Mouse (Mus musculus): ENCODE measurements at regions not wholly inside any gene's neighbourhood (a gene's known extent, or its start where the extent isn't known, plus 50 kb on each side); places are given as distances from the start of the nearest gene placed in this dataset.

GRCm38 (mm10) chr1:88879367-88879766 lies 177.3 kb upstream of the Arl4c start:
- no peak for DNase-seq (ENCODE audit: low read depth, low spot score)

- DNase-seq (ENCODE audit: low read depth, low spot score) = no peak
Measured at GRCm38 (mm10) chr1:88891041-88891440, 179.2 kb upstream of the Sh3bp4 start.

GRCm38 (mm10) chr1:88902426-88902825 lies 167.8 kb upstream of the Sh3bp4 start:
- DNase-seq (ENCODE audit: low read depth, low spot score) = no peak

GRCm38 (mm10) chr1:88907766-88908463 lies 162.3 kb upstream of the Sh3bp4 start:
- no peak for DNase-seq (ENCODE audit: low read depth, low spot score)

GRCm38 (mm10) chr1:88908683-88909082 lies 161.5 kb upstream of the Sh3bp4 start:
- DNase-seq (ENCODE audit: low read depth, low spot score) = no peak

GRCm38 (mm10) chr1:88909314-88909713 lies 160.9 kb upstream of the Sh3bp4 start:
- no peak for DNase-seq (ENCODE audit: low read depth, low spot score)

GRCm38 (mm10) chr1:88909864-88910573 lies 160.2 kb upstream of the Sh3bp4 start:
- no peak for DNase-seq (ENCODE audit: low read depth, low spot score)

- peak; percentile 37 for DNase-seq (ENCODE audit: low read depth, low spot score)
Measured at GRCm38 (mm10) chr1:88911724-88912123, 158.5 kb upstream of the Sh3bp4 start.

GRCm38 (mm10) chr1:88916531-88917050 lies 153.6 kb upstream of the Sh3bp4 start:
- no peak for DNase-seq (ENCODE audit: low read depth, low spot score)

GRCm38 (mm10) chr1:88921401-88921800 lies 148.8 kb upstream of the Sh3bp4 start:
- DNase-seq (ENCODE audit: low read depth, low spot score) = no peak

GRCm38 (mm10) chr1:88923791-88924581 lies 146.2 kb upstream of the Sh3bp4 start:
- DNase-seq (ENCODE audit: low read depth, low spot score) = peak; percentile 85

GRCm38 (mm10) chr1:88935191-88935590 lies 135.0 kb upstream of the Sh3bp4 start:
- DNase-seq (ENCODE audit: low read depth, low spot score) = no peak

GRCm38 (mm10) chr1:88935779-88936178 lies 134.4 kb upstream of the Sh3bp4 start:
- DNase-seq (ENCODE audit: low read depth, low spot score) = no peak

GRCm38 (mm10) chr1:88937327-88937726 lies 132.9 kb upstream of the Sh3bp4 start:
- DNase-seq (ENCODE audit: low read depth, low spot score) = no peak

GRCm38 (mm10) chr1:88938458-88938857 lies 131.8 kb upstream of the Sh3bp4 start:
- no peak for DNase-seq (ENCODE audit: low read depth, low spot score)

- DNase-seq (ENCODE audit: low read depth, low spot score) = no peak
Measured at GRCm38 (mm10) chr1:88943039-88943438, 127.2 kb upstream of the Sh3bp4 start.

GRCm38 (mm10) chr1:88945868-88946267 lies 124.3 kb upstream of the Sh3bp4 start:
- DNase-seq (ENCODE audit: low read depth, low spot score) = no peak

- DNase-seq (ENCODE audit: low read depth, low spot score) = no peak
Measured at GRCm38 (mm10) chr1:88946374-88946773, 123.8 kb upstream of the Sh3bp4 start.

GRCm38 (mm10) chr1:88949911-88950310 lies 120.3 kb upstream of the Sh3bp4 start:
- peak; percentile 32 for DNase-seq (ENCODE audit: low read depth, low spot score)

GRCm38 (mm10) chr1:88953516-88953915 lies 116.7 kb upstream of the Sh3bp4 start:
- no peak for DNase-seq (ENCODE audit: low read depth, low spot score)

- no peak for DNase-seq (ENCODE audit: low read depth, low spot score)
Measured at GRCm38 (mm10) chr1:88954784-88955183, 115.4 kb upstream of the Sh3bp4 start.

GRCm38 (mm10) chr1:88957061-88957460 lies 113.2 kb upstream of the Sh3bp4 start:
- peak; percentile 48 for DNase-seq (ENCODE audit: low read depth, low spot score)

Measured in R1 (cell line).